Mouse (Mus musculus) limb, embryonic 14.5 days (tissue): ENCODE measurements around the gene Haao. TPM values are rescaled to one million over a fixed set of nuclear protein-coding genes. Genes with fewer than 3 reads are reported as not detected.

ENCODE experiments used
- ATAC-seq: fragments of 200-750 bp; cut with Nextera tagmentation; 2 replicates; pipeline ENCODE4 v1.8.0; 2017; ENCODE audit warnings: low read depth, moderate number of reproducible peaks, moderate TSS enrichment; ENCODE audit not compliant: low FRiP score
- DNase-seq: peaks from one replicate; pipeline ENCODE4 v3.0.0-alpha.2; 2015; ENCODE audit warnings: low spot score
- H3K27ac ChIP-seq: fragments of 300-500 bp; sonication (generic); replicated peaks from 2 replicates; pipeline ENCODE4 v1.5.1; 2014; ENCODE audit warnings: low read depth, mild to moderate bottlenecking, low read length, moderate library complexity, mixed read lengths
- H3K27me3 ChIP-seq: fragments of 300-500 bp; sonication (generic); 2 replicates; pipeline ENCODE4 v1.6.1; 2014; ENCODE audit warnings: low read length, mixed read lengths; ENCODE audit not compliant: control insufficient read depth, insufficient read depth
- H3K36me3 ChIP-seq: fragments of 300-500 bp; sonication (generic); 2 replicates; pipeline ENCODE4 v1.6.1; 2014; ENCODE audit warnings: mild to moderate bottlenecking, low read length, moderate library complexity, mixed read lengths; ENCODE audit not compliant: control insufficient read depth, insufficient read depth
- H3K4me1 ChIP-seq: fragments of 300-500 bp; sonication (generic); 2 replicates; pipeline ENCODE4 v1.6.1; 2014; ENCODE audit warnings: antibody characterized with exemption, low read length, mixed read lengths; ENCODE audit not compliant: control insufficient read depth, insufficient read depth
- H3K4me2 ChIP-seq: fragments of 300-500 bp; sonication (generic); replicated peaks from 2 replicates; pipeline ENCODE4 v1.6.1; 2014; ENCODE audit warnings: low read depth, mild to moderate bottlenecking, low read length, moderate library complexity; ENCODE audit not compliant: severe bottlenecking
- H3K4me3 ChIP-seq: fragments of 300-500 bp; sonication (generic); replicated peaks from 2 replicates; pipeline ENCODE4 v1.5.1; 2014; ENCODE audit warnings: low read length
- H3K9ac ChIP-seq: fragments of 300-500 bp; sonication (generic); 2 replicates; pipeline ENCODE4 v1.6.1; 2014; ENCODE audit warnings: mild to moderate bottlenecking, low read depth, low read length, moderate library complexity; ENCODE audit not compliant: severe bottlenecking
- H3K9me3 ChIP-seq: fragments of 300-500 bp; sonication (generic); 2 replicates; pipeline ENCODE4 v1.6.1; 2016; ENCODE audit warnings: low read length; ENCODE audit not compliant: control insufficient read depth
- POLR2A ChIP-seq: fragments of 200-500 bp; IDR thresholded peaks from 2 replicates; pipeline ENCODE4 v1.8.0; 2012; ENCODE audit warnings: inconsistent platforms, mild to moderate bottlenecking, moderate library complexity, borderline replicate concordance; ENCODE audit not compliant: insufficient read depth, insufficient read length; ENCODE audit errors: extremely low read depth
- WGBS: fragments of 180-500 bp; shearing (Covaris S2); extraction: QIAGEN DNeasy Blood & Tissue Kit; methylation state at CpG from one replicate; pipeline ENCODE4 v1.1.7; 2014; 5-methylcytosine and 5-hydroxymethylcytosine counted together
- polyA plus RNA-seq, 2 experiments: library from polyadenylated mRNA; depleted of rRNA in 1 of 2; stranded (reverse) in 1 of 2; unstranded in 1 of 2; fragments of >200 nt; fragmentation: Nextera tagmentation in 1 of 2; extraction: Ambion mirVana in 1 of 2; gene quantifications; 2 replicates each; pipeline versions ENCODE4 v1.2.1 to v1.2.3; 2012 to 2014

The Haao gene
- polyA plus RNA-seq, 2 experiments = 0.92 to 1.3 TPM

GRCm38 (mm10) chr17:83839132-83839531 is 8.6 kb downstream of the Haao start:
- H3K4me2 ChIP-seq = no peak overlapping the region
- no peak for DNase-seq
- peaks cover 27% of the 10 kb centered on the region for H3K4me1 ChIP-seq
- no peak for ATAC-seq
- no peak overlapping the region for H3K9ac ChIP-seq
- H3K4me3 ChIP-seq = no peak overlapping the region
- 61% methylated on average over 9 of the region's 9 CpGs for WGBS
- no peaks in the 10 kb centered on the region for H3K27me3 ChIP-seq
- no peak overlapping the region for H3K27ac ChIP-seq
- H3K9me3 ChIP-seq = no peaks in the 10 kb centered on the region
- H3K36me3 ChIP-seq = no peaks in the 10 kb centered on the region
- no peak for TF ChIP-seq POLR2A

GRCm38 (mm10) chr17:83837659-83838190 is 10.0 kb downstream of the Haao start:
- H3K27ac ChIP-seq = 0 out of 2 replicates have a peak overlapping the region, but pooled peaks have one; percentile 8
- H3K27me3 ChIP-seq = no peaks in the 10 kb centered on the region
- TF ChIP-seq POLR2A = no peak
- H3K4me2 ChIP-seq = no peak overlapping the region
- H3K4me1 ChIP-seq = peaks cover 25% of the 10 kb centered on the region
- no peak for DNase-seq
- WGBS = 31% methylated on average over 8 of the region's 8 CpGs
- no peaks in the 10 kb centered on the region for H3K9me3 ChIP-seq
- ATAC-seq = no peak
- H3K9ac ChIP-seq = no peak overlapping the region
- H3K36me3 ChIP-seq = no peaks in the 10 kb centered on the region
- H3K4me3 ChIP-seq = no peak overlapping the region

GRCm38 (mm10) chr17:83836048-83836447 is 11.7 kb downstream of the Haao start:
- DNase-seq (no peak), ATAC-seq (no peak)
- H3K4me1 ChIP-seq = peaks cover 25% of the 10 kb centered on the region
- WGBS = 43% methylated on average over 3 of the region's 3 CpGs
- no peak overlapping the region for H3K4me3 ChIP-seq
- no peaks in the 10 kb centered on the region for H3K27me3 ChIP-seq
- no peak overlapping the region for H3K9ac ChIP-seq
- TF ChIP-seq POLR2A = no peak
- H3K27ac ChIP-seq = 0 out of 2 replicates have a peak overlapping the region, but pooled peaks have one; percentile 2
- no peaks in the 10 kb centered on the region for H3K36me3 ChIP-seq
- H3K4me2 ChIP-seq = no peak overlapping the region
- H3K9me3 ChIP-seq = no peaks in the 10 kb centered on the region

GRCm38 (mm10) chr17:83834120-83834519 is 13.6 kb downstream of the Haao start:
- DNase-seq = no peak
- Histone ChIP-seq H3K27ac (no peak overlapping the region), H3K27me3 (no peaks in the 10 kb centered on the region), H3K9ac (no peak overlapping the region), H3K36me3 (no peaks in the 10 kb centered on the region), H3K4me1 (peaks cover 25% of the 10 kb centered on the region), H3K4me2 (no peak overlapping the region), H3K9me3 (no peaks in the 10 kb centered on the region), H3K4me3 (no peak overlapping the region)
- ATAC-seq = no peak
- WGBS = 60% methylated on average over 4 of the region's 4 CpGs
- TF ChIP-seq POLR2A = no peak

- Histone ChIP-seq H3K4me1 (peaks cover 9% of the 10 kb centered on the region), H3K36me3 (no peaks in the 10 kb centered on the region), H3K9me3 (no peaks in the 10 kb centered on the region), H3K27ac (no peak overlapping the region), H3K4me3 (no peak overlapping the region), H3K9ac (no peak overlapping the region), H3K27me3 (no peaks in the 10 kb centered on the region), H3K4me2 (no peak overlapping the region)
- DNase-seq (no peak), ATAC-seq (no peak)
- no peak for TF ChIP-seq POLR2A
- WGBS = 86% methylated on average over 4 of the region's 4 CpGs
Measured at GRCm38 (mm10) chr17:83830616-83831292, 17.0 kb downstream of the Haao start.

GRCm38 (mm10) chr17:83829356-83829755 is 18.4 kb downstream of the Haao start:
- Histone ChIP-seq H3K9ac (no peak overlapping the region), H3K4me3 (no peak overlapping the region), H3K27ac (no peak overlapping the region), H3K4me2 (no peak overlapping the region), H3K36me3 (no peaks in the 10 kb centered on the region), H3K4me1 (no peaks in the 10 kb centered on the region), H3K27me3 (no peaks in the 10 kb centered on the region), H3K9me3 (no peaks in the 10 kb centered on the region)
- DNase-seq (no peak), ATAC-seq (no peak)
- WGBS = 58% methylated on average over 3 of the region's 3 CpGs
- no peak for TF ChIP-seq POLR2A
